Mouse (Mus musculus) brain, embryonic 14.5 days (tissue): Measurements from ENCODE around the gene Raly. TPM values are rescaled to one million over a fixed set of nuclear protein-coding genes. Genes with fewer than 3 reads are reported as not detected.
"Not testable (repeated sequence)": the region's sequence is repeated elsewhere in the genome, so short reads cannot be mapped to it uniquely, and the experiment has no call there.

Source experiments
- DNase-seq: peaks from one replicate; pipeline ENCODE4 v3.0.0-alpha.2; 2011; ENCODE audit warnings: low read depth
- CTCF ChIP-seq: fragments of 200-500 bp; IDR thresholded peaks from 2 replicates; pipeline ENCODE4 v1.5.1; 2012; ENCODE audit warnings: inconsistent platforms, mild to moderate bottlenecking, moderate library complexity, borderline replicate concordance; ENCODE audit not compliant: insufficient read depth, insufficient read length; ENCODE audit errors: extremely low read depth
- POLR2A ChIP-seq: fragments of 200-500 bp; IDR thresholded peaks from 2 replicates; pipeline ENCODE4 v1.6.1; 2012; ENCODE audit warnings: mild to moderate bottlenecking, inconsistent platforms, borderline replicate concordance; ENCODE audit not compliant: poor library complexity, insufficient read depth, insufficient read length, severe bottlenecking; ENCODE audit errors: extremely low read depth
- polyA plus RNA-seq: library from polyadenylated mRNA; depleted of rRNA; stranded (reverse); fragments of >200 nt; gene quantifications from 2 replicates; pipeline ENCODE4 v1.2.3, GENCODE M21; 2012; rRNA removed

The Raly gene
- polyA plus RNA-seq, 1 experiment, result 253 TPM

GRCm38 (mm10) chr2:154869954-154870641 lies 79.2 kb downstream of the Raly start:
- DNase-seq, result no peak
- TF ChIP-seq CTCF (no peak), POLR2A (no peak)

- no peak for DNase-seq
- TF ChIP-seq POLR2A (no peak), CTCF (no peak)
Measured at GRCm38 (mm10) chr2:154876621-154877020, 85.7 kb downstream of the Raly start.

GRCm38 (mm10) chr2:154891585-154891984 lies 100.7 kb downstream of the Raly start:
- no peak for DNase-seq
- TF ChIP-seq CTCF, result no peak
- TF ChIP-seq POLR2A, result no peak

GRCm38 (mm10) chr2:154892201-154893044 lies 101.5 kb downstream of the Raly start, which contains the start of gene Eif2s2:
Gene Eif2s2, minus strand, starts transcription at chr2:154892935.
- TF ChIP-seq POLR2A, result peak; percentile 29; the same call in 1 of the 2 replicates
- TF ChIP-seq CTCF, result no peak
- DNase-seq, result peak; percentile 99

GRCm38 (mm10) chr2:154893045-154893385 lies 102.1 kb downstream of the Raly start:
- TF ChIP-seq CTCF (no peak), POLR2A (no peak)
- DNase-seq, result no peak

- DNase-seq, result no peak
- TF ChIP-seq CTCF (no peak), POLR2A (no peak)
Measured at GRCm38 (mm10) chr2:154893548-154893947, 102.7 kb downstream of the Raly start.

- DNase-seq, result not testable (repeated sequence)
Measured at GRCm38 (mm10) chr2:154899004-154899403, 108.1 kb downstream of the Raly start.

- DNase-seq, result not testable (repeated sequence)
Measured at GRCm38 (mm10) chr2:154899412-154899811, 108.5 kb downstream of the Raly start.

GRCm38 (mm10) chr2:154902111-154902510 lies 111.2 kb downstream of the Raly start:
- no peak for TF ChIP-seq CTCF
- TF ChIP-seq POLR2A, result no peak
- no peak for DNase-seq

GRCm38 (mm10) chr2:154905796-154906195 lies 114.9 kb downstream of the Raly start:
- no peak for DNase-seq
- no peak for TF ChIP-seq POLR2A

GRCm38 (mm10) chr2:154908223-154908622 lies 117.3 kb downstream of the Raly start:
- not testable (repeated sequence) for DNase-seq

GRCm38 (mm10) chr2:154909789-154910188 lies 118.9 kb downstream of the Raly start:
- TF ChIP-seq CTCF (no peak), POLR2A (no peak)
- DNase-seq, result no peak

- no peak for TF ChIP-seq POLR2A
- TF ChIP-seq CTCF, result no peak
- DNase-seq, result no peak
Measured at GRCm38 (mm10) chr2:154915922-154916541, 125.1 kb downstream of the Raly start.

GRCm38 (mm10) chr2:154916547-154916946 lies 125.7 kb downstream of the Raly start:
- peak; percentile 51; the same call in 1 of the 2 replicates for TF ChIP-seq CTCF
- no peak for TF ChIP-seq POLR2A

More at GRCm38 (mm10) chr2:154916547-154916946, 125.7 kb downstream of the Raly start:
- peak; percentile 69 for DNase-seq

Other genes starting within 250 kb of the Raly start
- 0.40 and 0.66 TPM in 2 replicates for gene 1700003F12Rik, start 244.0 kb upstream of the Raly start, polyA plus RNA-seq
- 0.08 TPM in 1 of 2 replicates, not detected in the other for gene Actl10, start 239.3 kb upstream of the Raly start, polyA plus RNA-seq
- 11.6 and 22.0 TPM in 2 replicates for gene Necab3, start 232.2 kb upstream of the Raly start, polyA plus RNA-seq
- 15.0 and 19.5 TPM in 2 replicates for gene E2f1, start 221.2 kb upstream of the Raly start, polyA plus RNA-seq
- gene Pxmp4, start 187.4 kb upstream of the Raly start, polyA plus RNA-seq, result 11.4 and 12.5 TPM in 2 replicates
- 17.6 and 18.7 TPM in 2 replicates for gene Zfp341, start 177.8 kb upstream of the Raly start, polyA plus RNA-seq
- gene 4930519P11Rik, start 177.7 kb upstream of the Raly start, polyA plus RNA-seq, result 0.22 and 0.69 TPM in 2 replicates
- 201 and 214 TPM in 2 replicates for gene Chmp4b, start 139.4 kb upstream of the Raly start, polyA plus RNA-seq
- gene Gm14214, start 21.1 kb upstream of the Raly start, polyA plus RNA-seq, result not detected in 2 replicates
- gene a, start 306 bp downstream of the Raly start, polyA plus RNA-seq, result 4.1 and 6.5 TPM in 2 replicates
- 43.0 and 58.8 TPM in 2 replicates for gene Eif2s2, start 101.8 kb downstream of the Raly start, polyA plus RNA-seq
- gene Gm14226, start 227.2 kb downstream of the Raly start, polyA plus RNA-seq, result 0.15 and 0.24 TPM in 2 replicates